Mouse (Mus musculus) lung, postnatal 25 days (tissue): ENCODE measurements around the gene Mup1.
"Not testable (repeated sequence)": the region's sequence is repeated elsewhere in the genome, so short reads cannot be mapped to it uniquely, and the experiment has no call there.

Experiments
- DNase-seq: peaks from one replicate; pipeline ENCODE4 v3.0.0; 2022; ENCODE audit warnings: low spot score

Mup1 gene

DNA sequence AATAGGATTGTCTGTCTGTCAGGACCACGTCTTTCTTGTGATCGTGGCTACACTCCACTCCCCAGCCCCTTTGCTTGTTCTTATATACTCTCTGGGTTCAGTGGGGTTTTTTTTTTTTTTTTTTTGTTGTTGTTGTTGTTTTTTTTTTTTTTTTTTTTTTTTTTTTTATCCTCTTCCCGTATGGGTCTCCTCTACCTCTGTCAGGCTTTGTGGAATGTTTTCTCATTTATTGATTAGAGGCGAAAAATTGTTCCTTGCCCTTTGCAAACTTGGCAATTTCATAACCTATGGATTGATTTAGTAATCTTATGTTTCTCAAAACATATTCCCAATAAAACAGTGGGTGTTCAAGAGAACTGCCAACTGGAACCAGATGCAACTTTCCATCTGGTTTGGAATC lies at the start of gene Mup1:
TSS of gene Mup1 (minus strand) at position 101 of the 400 bp plus-strand sequence.
- DNase-seq, result not testable (repeated sequence)
